Mouse (Mus musculus): Measurements from ENCODE around the gene Calhm5.
A peak's percentile ranks its signal among the peaks of the same experiment; 100 is the strongest.

Gene Calhm5

GRCm38 (mm10) chr10:34096418-34096883 lies at the start of gene Calhm5:
Calhm5 (minus strand) TSS chr10:34096519.
- DNase-seq (ENCODE audit: low read depth in 1 of 2, low spot score in 2 of 2), result no peak

- no peak for DNase-seq (ENCODE audit: low read depth in 1 of 2, low spot score in 2 of 2)
Observed at GRCm38 (mm10) chr10:34141693-34142092, 45.4 kb upstream of the Calhm5 start.

DNA sequence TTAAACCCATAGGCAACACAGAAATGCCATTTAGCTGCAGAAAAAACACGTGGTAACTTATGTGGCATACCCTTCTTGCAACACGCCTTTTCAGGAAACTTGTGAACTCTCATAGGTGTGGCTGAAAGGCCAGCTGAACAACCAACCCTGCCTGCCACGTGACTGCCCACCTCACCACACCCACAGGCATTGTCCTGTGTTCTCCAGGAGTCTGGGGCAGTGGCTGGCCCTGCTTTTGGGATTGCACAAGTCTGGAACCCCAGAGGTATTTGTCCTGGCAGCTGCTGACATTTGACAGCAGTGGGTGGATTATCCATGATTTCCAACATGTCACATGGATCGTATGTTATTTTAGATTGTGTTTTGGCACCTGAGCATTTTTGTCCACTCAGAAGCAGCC lies 43.4 kb upstream of the Calhm5 start:
- no peak for DNase-seq (ENCODE audit: low read depth in 1 of 2, low spot score in 2 of 2)

DNA sequence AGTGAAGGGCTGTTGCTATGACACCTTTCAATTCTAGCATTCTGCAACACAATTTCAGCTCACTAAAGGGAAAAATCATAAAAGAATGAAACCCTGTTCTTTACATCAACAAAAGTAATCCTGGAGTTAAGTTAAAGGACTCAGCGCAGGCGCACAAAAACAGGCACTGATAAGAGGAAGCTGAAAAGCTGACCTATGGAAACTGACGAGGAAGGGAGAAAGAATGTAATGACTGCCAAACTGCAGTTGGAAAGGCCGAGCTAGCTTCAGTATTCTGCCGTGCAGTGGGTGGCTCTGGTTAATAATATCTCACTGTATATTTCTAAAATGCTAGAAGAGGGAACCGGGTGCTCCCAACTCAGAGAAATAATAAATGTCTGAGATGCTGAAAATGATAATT lies 41.7 kb upstream of the Calhm5 start:
- DNase-seq (ENCODE audit: low read depth in 1 of 2, low spot score in 2 of 2), result no peak

DNA sequence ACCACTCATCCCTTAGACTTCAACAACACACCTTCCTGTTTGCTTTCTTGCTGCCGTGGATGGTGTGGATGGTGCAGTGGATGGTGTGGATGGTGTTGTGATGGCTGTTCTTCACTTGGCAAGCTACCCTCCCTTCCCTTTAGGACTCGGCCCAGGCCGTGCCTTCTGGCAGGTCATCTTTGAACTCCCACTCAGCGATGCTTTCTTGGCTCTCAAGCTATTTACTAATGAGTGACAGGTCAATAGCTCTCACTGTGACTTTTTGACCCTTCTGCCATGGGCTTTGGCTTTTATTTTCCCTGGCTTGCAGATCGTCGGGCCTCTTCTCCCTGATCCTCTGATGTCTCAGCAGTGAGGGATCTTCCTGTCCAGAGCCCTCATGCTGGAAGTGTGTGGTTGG lies 40.1 kb upstream of the Calhm5 start:
- DNase-seq (ENCODE audit: low read depth in 1 of 2, low spot score in 2 of 2), result no peak

DNA sequence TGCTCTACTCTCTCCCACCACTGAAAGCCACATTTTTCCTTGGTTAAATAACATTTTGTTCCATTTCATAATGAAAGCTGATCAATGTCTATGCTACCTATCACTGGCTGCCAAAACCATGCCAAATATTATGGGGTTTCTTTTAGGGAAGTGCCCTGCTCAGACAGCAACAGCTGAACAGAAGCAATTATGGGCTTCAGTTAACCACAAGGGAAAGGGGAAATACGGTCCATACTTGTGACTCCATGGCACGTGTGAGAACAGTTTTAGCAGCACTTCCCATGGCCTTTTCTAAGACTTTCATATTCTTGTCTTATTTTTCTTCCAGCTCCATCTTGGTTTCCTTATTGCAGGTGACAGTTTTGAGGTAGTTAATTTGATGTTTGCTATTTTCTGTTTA lies 35.0 kb upstream of the Calhm5 start:
- peak; percentile 32 to 38 for DNase-seq (ENCODE audit: low read depth in 1 of 2, low spot score in 2 of 2)

DNA sequence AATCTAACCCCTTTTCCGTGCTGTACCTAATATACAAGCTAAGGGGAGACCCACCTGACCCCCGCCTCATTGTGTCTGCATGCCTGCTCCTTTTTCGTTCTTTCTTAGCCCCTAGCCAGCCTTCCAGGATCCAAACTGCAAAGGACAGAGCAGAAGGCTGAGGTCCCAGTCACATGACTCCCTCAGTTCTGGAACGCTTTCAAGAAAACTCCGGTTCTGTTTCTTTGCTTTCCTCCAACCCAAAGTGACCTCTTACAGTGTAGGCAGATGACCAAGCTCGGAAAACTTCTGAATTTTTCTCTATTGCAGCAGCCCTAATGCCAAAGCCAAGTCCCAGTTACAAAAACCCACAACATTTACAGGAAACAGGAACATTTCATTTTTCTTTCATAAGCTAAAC lies 32.1 kb upstream of the Calhm5 start:
- DNase-seq (ENCODE audit: low read depth in 1 of 2, low spot score in 2 of 2), result no peak

- DNase-seq (ENCODE audit: low read depth in 1 of 2, low spot score in 2 of 2), result peak in 1 of 2 experiments; percentile 13
Observed at GRCm38 (mm10) chr10:34127392-34128378, 31.4 kb upstream of the Calhm5 start, which contains the start of gene Calhm6. Calhm6 (minus strand) TSS chr10:34127984.

GRCm38 (mm10) chr10:34118421-34118820 lies 22.1 kb upstream of the Calhm5 start:
- DNase-seq (ENCODE audit: low read depth in 1 of 2, low spot score in 2 of 2), result no peak

- DNase-seq (ENCODE audit: low read depth in 1 of 2, low spot score in 2 of 2), result no peak
Observed at GRCm38 (mm10) chr10:34117770-34118169, 21.5 kb upstream of the Calhm5 start.

GRCm38 (mm10) chr10:34117131-34117530 lies 20.8 kb upstream of the Calhm5 start:
- no peak for DNase-seq (ENCODE audit: low read depth in 1 of 2, low spot score in 2 of 2)

- no peak for DNase-seq (ENCODE audit: low read depth in 1 of 2, low spot score in 2 of 2)
Observed at GRCm38 (mm10) chr10:34111964-34112738, 15.8 kb upstream of the Calhm5 start.

DNA sequence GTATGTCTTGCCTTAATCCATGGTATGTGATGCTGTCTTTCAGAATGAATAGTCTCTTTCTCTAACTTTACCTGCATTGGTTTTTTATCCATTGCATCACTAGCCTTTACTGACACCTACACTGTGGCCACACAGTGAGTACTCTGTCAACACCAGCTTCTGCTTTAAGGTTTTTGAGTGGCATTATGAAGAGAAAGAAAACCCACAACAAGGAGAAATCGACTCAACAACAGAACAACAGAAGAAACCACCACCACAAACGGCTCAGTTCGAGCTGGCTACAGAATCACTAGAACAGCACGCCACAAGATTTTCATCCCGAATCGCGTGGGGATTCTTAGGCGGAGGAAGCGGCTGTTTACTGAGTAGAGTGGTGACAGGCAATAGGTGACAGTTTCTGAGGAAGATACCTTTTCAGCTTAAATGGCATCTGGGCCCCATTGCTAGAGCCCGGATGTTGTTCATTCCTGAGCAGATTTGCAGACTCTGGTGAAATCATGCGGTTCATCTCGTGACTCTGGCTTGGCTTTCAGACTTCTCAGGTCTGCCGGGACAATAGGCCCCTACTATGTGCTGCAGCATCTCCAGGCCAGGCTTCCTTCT lies 14.6 kb upstream of the Calhm5 start:
- no peak for DNase-seq (ENCODE audit: low read depth in 1 of 2, low spot score in 2 of 2)

- no peak for DNase-seq (ENCODE audit: low read depth in 1 of 2, low spot score in 2 of 2)
Observed at GRCm38 (mm10) chr10:34095964-34096363, 355 bp downstream of the Calhm5 start.

DNA sequence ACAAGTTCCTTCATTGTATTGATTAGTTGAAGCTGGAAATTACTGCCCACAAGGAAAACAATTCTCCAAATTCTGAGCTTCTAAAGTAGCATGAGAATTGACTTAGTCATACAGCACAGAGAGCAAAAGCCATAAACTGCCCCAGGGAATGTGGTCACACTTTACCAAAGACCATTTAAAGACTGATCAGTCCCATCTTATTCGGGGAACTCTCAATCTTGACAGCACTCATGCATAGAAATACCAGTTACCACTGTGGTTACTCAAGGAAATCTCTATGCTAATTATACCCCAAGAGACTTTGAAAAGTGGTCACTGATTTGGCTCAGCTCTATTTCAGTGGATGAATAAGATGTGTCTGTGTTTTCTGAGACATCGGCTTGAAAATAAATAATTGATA lies 1.2 kb downstream of the Calhm5 start:
- no peak for DNase-seq (ENCODE audit: low read depth in 1 of 2, low spot score in 2 of 2)

- no peak for DNase-seq (ENCODE audit: low read depth in 1 of 2, low spot score in 2 of 2)
Observed at GRCm38 (mm10) chr10:34091888-34092287, 4.4 kb downstream of the Calhm5 start.

DNA sequence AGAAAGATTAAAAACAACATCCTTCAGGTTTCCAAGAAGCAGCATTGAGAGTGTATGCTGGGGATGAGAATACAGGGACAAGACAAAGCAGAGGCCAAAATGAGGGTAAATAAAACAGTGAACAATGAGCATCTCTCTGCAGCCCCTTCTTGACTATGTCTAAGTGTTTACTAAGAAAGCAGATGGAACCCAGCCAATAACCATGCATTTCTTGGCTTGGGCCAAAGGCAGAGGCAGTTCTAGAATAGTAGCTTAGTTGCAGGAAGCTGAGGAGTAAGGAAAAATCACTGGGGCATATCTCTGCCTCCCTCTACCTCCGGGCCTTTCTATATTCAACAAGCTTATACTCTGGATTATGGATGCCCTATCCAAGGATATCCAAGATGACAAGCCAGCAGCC lies 5.8 kb downstream of the Calhm5 start:
- DNase-seq (ENCODE audit: low read depth in 1 of 2, low spot score in 2 of 2), result no peak

- DNase-seq (ENCODE audit: low read depth in 1 of 2, low spot score in 2 of 2), result no peak
Observed at GRCm38 (mm10) chr10:34089517-34089916, 6.8 kb downstream of the Calhm5 start.

DNA sequence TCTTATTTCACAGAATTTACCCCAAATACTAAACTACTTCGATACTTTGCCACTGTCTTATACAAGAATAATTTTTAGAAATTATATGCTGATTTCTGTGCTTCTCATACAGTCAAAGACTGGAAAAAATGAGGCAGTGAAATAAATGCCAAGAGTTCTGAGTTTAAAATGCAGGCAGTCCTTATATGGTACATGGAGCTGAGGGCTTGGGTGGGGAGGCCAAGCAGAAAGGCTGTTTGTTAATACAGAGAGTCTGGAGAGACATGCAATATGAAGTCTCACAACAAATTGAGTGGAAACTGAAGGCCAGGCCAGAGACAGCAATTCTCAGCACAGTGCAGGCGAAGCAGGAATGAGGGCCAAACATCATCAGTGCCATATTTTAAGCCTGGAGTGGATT lies 7.8 kb downstream of the Calhm5 start:
- DNase-seq (ENCODE audit: low read depth in 1 of 2, low spot score in 2 of 2), result no peak

DNA sequence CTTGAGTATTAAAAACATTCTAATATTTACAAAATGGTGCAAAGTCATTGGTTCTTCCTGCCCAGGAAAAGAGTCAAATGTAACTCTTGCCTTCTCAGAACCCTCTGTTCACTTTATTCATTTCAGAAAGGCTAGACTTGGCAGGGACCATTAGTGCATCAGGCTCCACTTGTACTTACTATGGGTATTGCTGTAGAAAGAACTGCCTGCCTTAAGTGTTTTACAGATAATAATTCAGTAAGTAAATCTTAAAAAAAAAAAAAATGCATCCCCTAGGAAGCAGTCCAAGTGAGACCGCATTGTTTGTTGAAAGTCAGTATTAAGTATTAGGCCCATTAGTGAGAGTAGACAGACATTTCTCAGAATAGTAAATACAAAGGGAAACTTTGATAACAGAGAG lies 9.8 kb downstream of the Calhm5 start:
- DNase-seq (ENCODE audit: low read depth in 1 of 2, low spot score in 2 of 2), result no peak

- DNase-seq (ENCODE audit: low read depth in 1 of 2, low spot score in 2 of 2), result no peak
Observed at GRCm38 (mm10) chr10:34074522-34075200, 21.7 kb downstream of the Calhm5 start.
